Mouse (Mus musculus) cerebellum, adult 11-12 months (tissue): ENCODE results near the gene Hvcn1.
"Not testable (repeated sequence)": the region's sequence is repeated elsewhere in the genome, so short reads cannot be mapped to it uniquely, and the experiment has no call there.

ENCODE experiments used
- DNase-seq: peaks from one replicate; pipeline ENCODE4 v3.0.0; 2022

The Hvcn1 gene

GRCm38 (mm10) chr5:122208909-122209308 lies 2.3 kb downstream of the Hvcn1 start:
- no peak for DNase-seq

DNA sequence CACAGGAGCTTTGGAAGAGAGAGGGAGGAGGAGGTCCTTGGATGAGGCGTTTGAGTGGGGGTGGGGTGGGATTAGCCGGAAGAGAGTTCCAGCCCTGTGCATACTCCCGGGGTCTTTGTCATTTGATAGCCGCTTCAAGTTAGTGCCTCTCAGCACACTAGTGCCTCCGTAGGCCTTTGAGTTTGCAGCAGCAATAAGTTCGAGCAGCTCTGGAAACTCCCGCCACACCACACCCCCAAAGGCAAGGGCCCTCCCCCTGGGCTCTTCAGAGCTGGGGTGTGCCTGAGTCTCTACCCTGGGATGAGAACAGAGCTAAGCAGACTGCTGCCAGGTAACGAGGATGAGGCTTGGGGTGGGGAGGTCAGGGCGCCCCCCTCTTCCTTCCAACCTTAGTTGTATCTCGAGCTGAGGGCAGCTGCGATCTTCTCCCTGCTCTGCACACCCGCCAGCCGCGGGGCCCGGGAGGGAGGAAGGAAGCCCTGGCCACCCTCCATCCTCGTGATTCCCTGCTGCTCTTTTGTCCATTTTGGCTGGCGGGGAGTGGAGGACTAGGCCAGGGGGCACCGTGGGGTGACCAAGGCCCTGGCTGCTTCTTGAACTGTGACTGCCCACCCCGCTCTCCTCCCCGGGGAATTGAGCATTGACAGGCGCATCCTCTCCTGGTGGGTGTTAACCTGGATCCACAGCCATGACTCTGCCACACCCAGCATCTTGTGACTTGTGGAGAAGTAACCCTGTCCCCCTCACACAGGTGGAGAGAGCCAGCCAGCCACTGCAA lies 3.2 kb downstream of the Hvcn1 start:
- DNase-seq, result no peak

GRCm38 (mm10) chr5:122210890-122211289 lies 4.3 kb downstream of the Hvcn1 start:
- no peak for DNase-seq

DNA sequence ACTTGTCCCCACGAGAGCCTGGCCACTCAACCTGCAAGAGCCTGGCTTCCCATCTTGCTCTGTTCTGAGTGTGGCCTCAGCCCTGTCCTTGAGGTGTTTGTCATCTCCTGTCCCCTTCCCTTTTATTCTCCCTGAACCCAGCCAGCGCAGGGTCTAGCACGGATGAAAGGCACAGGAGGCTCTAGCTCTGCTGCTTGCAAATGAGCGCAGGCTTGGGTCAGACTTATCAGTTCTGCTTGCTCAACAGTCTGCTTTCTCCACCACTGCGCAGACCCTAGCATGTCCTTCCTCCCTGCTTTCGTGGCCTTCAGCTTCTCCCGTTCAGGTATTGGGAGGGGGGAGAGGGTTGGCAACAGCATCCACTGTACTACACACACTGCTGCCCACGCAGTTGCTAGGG lies 5.5 kb downstream of the Hvcn1 start:
- DNase-seq, result no peak

GRCm38 (mm10) chr5:122212820-122213219 lies 6.2 kb downstream of the Hvcn1 start:
- DNase-seq, result not testable (repeated sequence)

DNA sequence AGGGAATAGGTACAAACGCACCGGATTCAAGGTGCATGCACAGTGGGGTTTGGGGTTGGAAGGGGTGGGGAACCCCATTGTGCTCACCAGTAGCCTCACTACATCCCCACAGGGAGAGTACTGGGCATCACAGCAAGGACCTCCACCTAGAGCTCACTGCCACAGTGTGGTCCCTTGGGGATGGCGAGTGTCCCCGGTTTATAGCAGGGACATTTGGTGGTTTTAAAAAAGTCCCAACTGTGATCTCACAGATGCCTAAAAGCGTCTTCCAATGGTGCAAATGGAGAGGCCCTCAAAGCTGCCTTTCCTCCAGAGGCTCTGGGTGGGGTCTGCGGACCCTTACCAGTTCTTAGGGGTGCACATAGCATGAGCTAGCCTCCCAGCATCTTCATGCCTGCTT lies 7.3 kb downstream of the Hvcn1 start:
- no peak for DNase-seq

DNA sequence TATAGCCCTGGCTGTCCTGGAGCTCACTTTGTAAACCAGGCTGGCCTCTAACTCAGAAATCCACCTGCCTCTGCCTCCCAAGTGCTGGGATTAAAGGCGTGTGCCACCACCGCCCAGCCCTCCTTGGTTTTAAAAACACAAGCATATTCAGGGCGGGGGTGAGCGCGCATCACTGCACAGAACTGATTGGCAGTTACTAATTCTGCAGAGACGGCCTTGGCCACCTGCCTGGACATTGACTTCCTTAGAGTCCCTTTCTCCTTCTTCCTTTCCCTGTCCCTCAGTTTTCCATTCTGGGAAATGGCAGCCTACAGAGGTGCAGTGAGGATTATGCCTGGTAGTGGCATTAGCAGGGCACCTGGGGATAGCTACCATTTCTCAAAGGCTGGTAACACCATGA lies 11.0 kb downstream of the Hvcn1 start:
- no peak for DNase-seq

DNA sequence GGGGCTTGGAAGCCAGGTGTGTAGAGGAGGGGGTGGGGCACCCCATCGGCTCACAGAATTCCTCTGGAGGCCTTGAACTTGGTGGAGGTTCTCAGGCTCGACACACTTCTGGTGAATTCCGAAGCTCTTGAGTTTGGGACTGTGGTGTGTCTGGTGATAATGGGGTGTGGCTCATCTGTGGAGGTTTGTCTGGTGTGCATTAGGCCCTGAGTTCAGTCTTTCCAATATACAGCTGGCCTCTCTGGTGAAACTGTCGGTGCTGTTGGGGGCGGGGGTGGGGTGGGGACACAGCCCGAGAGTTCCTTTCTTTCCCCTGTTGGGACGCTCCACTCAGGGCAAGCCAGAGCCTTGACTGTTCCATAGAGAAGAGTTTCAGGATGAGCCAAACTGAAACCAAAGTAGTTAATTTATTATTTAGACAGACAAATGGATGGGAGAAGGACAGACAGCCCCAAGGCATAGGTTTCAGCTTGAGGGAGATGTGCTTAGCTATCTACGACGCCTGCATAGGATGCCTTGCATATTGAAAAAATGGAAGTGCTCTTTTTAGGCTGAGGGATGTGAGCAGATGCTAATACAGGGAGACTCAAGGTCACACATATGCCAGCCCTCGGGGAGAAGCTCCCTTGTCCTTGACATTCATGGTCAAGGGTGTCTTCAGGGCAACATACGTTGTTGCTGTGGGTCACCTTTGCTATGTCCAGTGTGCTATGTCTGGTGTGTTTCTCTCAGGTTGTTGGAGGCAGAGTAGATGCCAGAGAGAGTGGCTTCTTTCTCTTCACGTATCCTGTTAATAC lies 11.7 kb downstream of the Hvcn1 start:
- DNase-seq, result no peak

- no peak for DNase-seq
Observed at GRCm38 (mm10) chr5:122218928-122219327, 12.3 kb downstream of the Hvcn1 start.

GRCm38 (mm10) chr5:122219655-122220629 lies 13.3 kb downstream of the Hvcn1 start:
- no peak for DNase-seq

DNA sequence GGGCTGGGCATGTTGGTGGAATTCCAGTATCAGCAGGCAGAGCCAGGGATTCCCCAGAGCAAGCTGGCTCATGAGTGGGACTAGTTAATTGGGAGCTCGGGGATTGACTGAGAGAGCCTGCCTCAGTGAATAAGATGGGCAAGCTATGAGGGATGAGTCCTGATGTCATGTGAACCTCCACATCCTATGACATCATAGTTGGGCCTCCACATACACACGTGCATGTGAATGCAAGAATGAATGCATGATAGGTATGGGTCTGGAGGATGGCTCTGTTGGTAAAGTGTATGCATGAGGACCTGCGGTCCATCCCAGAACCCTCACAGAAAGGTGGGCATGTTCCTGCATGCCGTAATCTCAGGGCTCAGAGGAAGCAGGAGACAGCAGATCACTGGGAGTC lies 14.5 kb downstream of the Hvcn1 start:
- no peak for DNase-seq

GRCm38 (mm10) chr5:122224291-122224690 lies 17.7 kb downstream of the Hvcn1 start:
- DNase-seq, result no peak

GRCm38 (mm10) chr5:122228271-122228765 lies 21.7 kb downstream of the Hvcn1 start:
- DNase-seq, result no peak

DNA sequence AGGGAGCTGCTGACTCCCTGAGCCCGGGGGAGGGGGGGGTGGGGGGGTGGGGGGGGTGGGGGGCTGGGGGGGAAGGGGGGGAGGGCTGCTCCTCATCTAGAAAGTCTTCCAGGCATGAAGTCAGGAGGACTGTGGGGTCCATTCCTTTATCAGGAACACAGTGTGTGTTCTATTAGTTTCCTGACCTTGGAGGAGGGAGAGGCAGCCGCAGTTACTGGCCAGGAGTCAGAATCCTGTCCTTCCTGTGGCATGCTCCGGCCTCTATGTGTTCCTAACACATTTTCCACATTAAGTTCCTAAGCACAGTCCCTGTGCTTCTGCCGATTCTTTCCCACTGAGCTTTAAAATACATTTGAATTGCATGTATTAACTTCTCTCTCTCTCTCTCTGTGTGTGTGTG lies 22.2 kb downstream of the Hvcn1 start:
- no peak for DNase-seq

- no peak for DNase-seq
Observed at GRCm38 (mm10) chr5:122230816-122231215, 24.2 kb downstream of the Hvcn1 start.

DNA sequence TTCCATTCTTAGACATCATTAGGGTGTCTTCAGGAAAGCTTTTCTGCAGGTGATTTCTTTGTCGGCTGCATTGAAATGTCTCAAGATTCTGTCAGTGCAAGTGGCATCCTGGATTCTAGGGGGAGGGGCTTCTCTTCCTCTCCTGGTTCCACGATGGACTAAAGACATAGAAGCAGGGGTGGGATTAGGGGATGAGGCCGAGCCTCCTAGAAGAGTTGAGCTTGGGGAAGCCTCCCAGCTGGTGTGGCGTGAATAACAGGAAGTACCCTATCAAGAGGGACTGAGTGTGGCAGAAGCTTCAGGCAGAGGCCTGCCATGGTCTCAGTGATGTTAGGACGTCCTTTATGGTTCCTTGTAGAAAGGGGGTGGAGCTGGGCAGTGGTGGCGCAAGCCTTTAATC lies 24.8 kb downstream of the Hvcn1 start:
- DNase-seq, result no peak

- no peak for DNase-seq
Observed at GRCm38 (mm10) chr5:122232004-122232403, 25.4 kb downstream of the Hvcn1 start.

GRCm38 (mm10) chr5:122233077-122233581 lies 26.5 kb downstream of the Hvcn1 start:
- DNase-seq, result no peak

GRCm38 (mm10) chr5:122233695-122234094 lies 27.1 kb downstream of the Hvcn1 start:
- no peak for DNase-seq

DNA sequence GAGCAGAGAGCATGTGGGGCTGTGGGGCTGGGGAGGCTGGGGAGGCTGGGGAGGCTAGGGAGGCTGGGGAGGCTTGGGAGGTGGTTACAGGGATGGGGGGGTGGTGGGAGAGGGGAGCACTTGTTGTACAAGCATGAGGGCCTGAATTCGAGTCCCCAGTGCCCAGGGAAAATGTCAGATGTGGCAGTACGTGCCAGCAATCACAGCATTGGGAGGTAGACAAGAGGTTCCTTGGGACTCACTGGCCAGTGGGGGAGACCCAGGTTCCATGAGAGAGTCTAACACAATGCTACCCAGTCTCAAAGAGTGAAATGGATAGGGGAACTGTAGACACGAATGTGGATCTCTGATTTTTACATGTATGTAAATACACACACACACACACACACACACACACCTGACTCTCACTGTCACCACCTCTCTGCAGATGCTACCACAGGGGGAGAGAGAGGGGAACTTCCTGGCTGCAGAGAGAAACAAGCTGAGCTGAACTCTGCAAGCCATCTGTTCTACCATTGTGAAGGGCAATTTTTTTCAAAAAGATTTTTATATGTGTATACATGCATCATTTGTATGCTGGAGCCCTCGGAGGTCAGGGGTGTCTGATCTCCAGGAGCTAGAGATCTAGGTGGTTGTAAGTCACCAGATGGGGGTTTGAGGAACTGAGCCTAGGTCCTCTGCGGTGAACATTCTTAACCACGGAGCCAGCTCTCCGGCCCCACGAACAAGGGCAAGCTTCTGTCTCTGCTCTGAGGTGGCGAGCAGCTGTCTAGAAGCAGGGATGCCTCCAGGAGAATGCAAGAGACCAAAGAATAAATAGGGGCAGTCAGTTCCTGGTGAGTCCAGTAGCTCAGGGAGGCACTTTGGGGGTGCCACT lies 28.0 kb downstream of the Hvcn1 start:
- no peak for DNase-seq

GRCm38 (mm10) chr5:122235196-122235836 lies 28.7 kb downstream of the Hvcn1 start:
- no peak for DNase-seq
